In the genomic region with DNA sequence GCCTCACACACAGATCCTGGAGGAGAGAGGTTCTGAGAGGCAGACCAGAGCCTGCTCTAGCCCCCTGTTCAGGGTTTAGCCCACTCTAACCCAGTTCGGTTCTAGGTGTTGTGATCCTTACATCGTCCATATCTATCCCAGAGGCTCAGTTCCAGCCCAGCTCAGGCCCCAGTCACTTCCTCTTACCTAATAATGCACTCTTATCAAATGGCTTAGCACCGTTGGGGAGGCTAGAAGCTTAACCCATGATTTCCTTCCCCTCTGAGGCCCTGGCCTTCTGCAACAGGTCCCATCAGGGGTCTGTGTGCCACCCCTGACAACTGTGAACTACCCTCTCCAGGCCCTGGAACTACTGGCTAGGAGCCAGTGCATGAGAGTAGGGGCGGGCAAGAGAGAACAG, we compare ENCODE assay signal across 1 mouse cellular context.
TF ChIP-seq lines count a peak whose summit lies in the region.

No protein-coding gene starts in this region.

TF ChIP-seq in MEL, 35 proteins besides CTCF, POLR2A, EP300 and RAD21 (continued from another document):
- no peak for TF ChIP-seq MEF2A (IDR thresholded peaks at IDR 0.05; ENCODE audit: extremely low read depth, insufficient replicate concordance, low read depth, low read length, poor library complexity, severe bottlenecking)
- TF ChIP-seq ETS1 (IDR thresholded peaks at IDR 0.05; ENCODE audit: low read depth, low read length), result peak; percentile 51; the same call in 1 of the 2 replicates
- TF ChIP-seq SMC3 (IDR thresholded peaks at IDR 0.05; ENCODE audit: low read depth, low read length), result 0 out of 2 replicates have a peak, but pooled peaks have one; percentile 11
- TF ChIP-seq HCFC1 (IDR thresholded peaks at IDR 0.05; ENCODE audit: low read depth, low read length), result peak; percentile 56; the same call in 1 of the 2 replicates
- TF ChIP-seq BHLHE40 (IDR thresholded peaks at IDR 0.05; ENCODE audit: borderline replicate concordance, low read depth, low read length), result 0 out of 2 replicates have a peak, but pooled peaks have one; percentile 14
- TF ChIP-seq MYC (IDR thresholded peaks at IDR 0.05; ENCODE audit: low read depth, low read length), result no peak
- no peak for TF ChIP-seq USF2 (IDR thresholded peaks at IDR 0.05; ENCODE audit: borderline replicate concordance in 1 of 2, insufficient read depth in 1 of 2, low read depth in 1 of 2, low read length in 2 of 2)
- peak; percentile 62 for TF ChIP-seq NELFE (IDR thresholded peaks at IDR 0.05; ENCODE audit: low read depth, low read length)
- TF ChIP-seq MYB (IDR thresholded peaks at IDR 0.05; ENCODE audit: low read depth, low read length), result peak; percentile 66
- peak; percentile 81; the same call in 1 of the 2 replicates for TF ChIP-seq SIN3A (IDR thresholded peaks at IDR 0.05; ENCODE audit: low read length)
- TF ChIP-seq GABPA (IDR thresholded peaks at IDR 0.05; ENCODE audit: low read depth, low read length), result no peak
- no peak for TF ChIP-seq USF1 (IDR thresholded peaks at IDR 0.05; ENCODE audit: low read depth, low read length)
- TF ChIP-seq MAFK (IDR thresholded peaks at IDR 0.05; ENCODE audit: borderline replicate concordance, low read depth, low read length), result no peak
- TF ChIP-seq RCOR1 (IDR thresholded peaks at IDR 0.05; ENCODE audit: low read depth, low read length), result peak; percentile 49; the same call in 1 of the 2 replicates
- 0 out of 2 replicates have a peak, but pooled peaks have one; percentile 54 for TF ChIP-seq MXI1 (IDR thresholded peaks at IDR 0.05; ENCODE audit: low read depth, low read length)
- TF ChIP-seq ELF1 (IDR thresholded peaks at IDR 0.05; ENCODE audit: low read depth, low read length), result peak; percentile 63
- no peak; the same call in 1 of the 2 replicates for TF ChIP-seq ZC3H11A (IDR thresholded peaks at IDR 0.05; ENCODE audit: low read depth, low read length)
- peak; percentile 65 for TF ChIP-seq GATA1 (IDR thresholded peaks at IDR 0.05; ENCODE audit: low read depth, low read length)
- TF ChIP-seq POLR2AphosphoS5 (IDR thresholded peaks at IDR 0.05; ENCODE audit: borderline replicate concordance, low read depth, low read length), result no peak
- no peak for TF ChIP-seq MAX (IDR thresholded peaks at IDR 0.05; ENCODE audit: low read length)
- TF ChIP-seq MAZ (IDR thresholded peaks at IDR 0.05; ENCODE audit: low read depth, low read length), result 0 out of 2 replicates have a peak, but pooled peaks have one; percentile 57
TF ChIP-seq in MEL: peak in this region for 13.
